Mouse (Mus musculus) stomach, embryonic 16.5 days (tissue): ENCODE measurements around the gene Gpr152. TPM values are rescaled to one million over a fixed set of nuclear protein-coding genes. Genes with fewer than 3 reads are reported as not detected.

ENCODE experiments used
- ATAC-seq: fragments of 200-750 bp; cut with Nextera tagmentation; 2 replicates; pipeline ENCODE4 v1.8.0; 2017; ENCODE audit warnings: moderate number of reproducible peaks, moderate TSS enrichment; ENCODE audit not compliant: insufficient read depth, low FRiP score
- H3K27ac ChIP-seq: fragments of 300-500 bp; sonication (generic); 2 replicates; pipeline ENCODE4 v1.5.1; 2014; ENCODE audit warnings: low read length
- H3K27me3 ChIP-seq: fragments of 300-500 bp; sonication (generic); 2 replicates; pipeline ENCODE4 v1.6.1; 2014; ENCODE audit warnings: low read length, control low read depth, mixed read lengths; ENCODE audit not compliant: control insufficient read depth, insufficient read depth
- H3K36me3 ChIP-seq: fragments of 300-500 bp; sonication (generic); 2 replicates; pipeline ENCODE4 v1.6.1; 2014; ENCODE audit warnings: low read length; ENCODE audit not compliant: control insufficient read depth, insufficient read depth
- H3K4me1 ChIP-seq: fragments of 300-500 bp; sonication (generic); 2 replicates; pipeline ENCODE4 v1.6.1; 2014; ENCODE audit warnings: low read length, control low read depth, mixed read lengths; ENCODE audit not compliant: control insufficient read depth, insufficient read depth
- H3K4me2 ChIP-seq: fragments of 300-500 bp; sonication (generic); 2 replicates; pipeline ENCODE4 v1.6.1; 2014; ENCODE audit warnings: low read depth, low read length, mixed read lengths
- H3K4me3 ChIP-seq: fragments of 300-500 bp; sonication (generic); replicated peaks from 2 replicates; pipeline ENCODE4 v1.5.1; 2014; ENCODE audit warnings: mild to moderate bottlenecking, low read length
- H3K9ac ChIP-seq: fragments of 300-500 bp; sonication (generic); 2 replicates; pipeline ENCODE4 v1.6.1; 2014; ENCODE audit warnings: low read length
- H3K9me3 ChIP-seq: fragments of 300-500 bp; sonication (generic); replicated peaks from 2 replicates; pipeline ENCODE4 v1.6.1; 2016; ENCODE audit warnings: low read length, control low read depth; ENCODE audit not compliant: control insufficient read depth
- WGBS: fragments of 180-500 bp; shearing (Covaris S2); extraction: QIAGEN DNeasy Blood & Tissue Kit; methylation state at CpG from one replicate; pipeline ENCODE4 v1.1.7; 2014; 5-methylcytosine and 5-hydroxymethylcytosine counted together
- polyA plus RNA-seq: library from polyadenylated mRNA; unstranded; fragments of >200 nt; fragmentation: Nextera tagmentation; extraction: Ambion mirVana; gene quantifications from 2 replicates; pipeline ENCODE4 v1.2.1, GENCODE M21; 2015

The Gpr152 gene
- polyA plus RNA-seq, 1 experiment from 2014 or later, result not detected

DNA sequence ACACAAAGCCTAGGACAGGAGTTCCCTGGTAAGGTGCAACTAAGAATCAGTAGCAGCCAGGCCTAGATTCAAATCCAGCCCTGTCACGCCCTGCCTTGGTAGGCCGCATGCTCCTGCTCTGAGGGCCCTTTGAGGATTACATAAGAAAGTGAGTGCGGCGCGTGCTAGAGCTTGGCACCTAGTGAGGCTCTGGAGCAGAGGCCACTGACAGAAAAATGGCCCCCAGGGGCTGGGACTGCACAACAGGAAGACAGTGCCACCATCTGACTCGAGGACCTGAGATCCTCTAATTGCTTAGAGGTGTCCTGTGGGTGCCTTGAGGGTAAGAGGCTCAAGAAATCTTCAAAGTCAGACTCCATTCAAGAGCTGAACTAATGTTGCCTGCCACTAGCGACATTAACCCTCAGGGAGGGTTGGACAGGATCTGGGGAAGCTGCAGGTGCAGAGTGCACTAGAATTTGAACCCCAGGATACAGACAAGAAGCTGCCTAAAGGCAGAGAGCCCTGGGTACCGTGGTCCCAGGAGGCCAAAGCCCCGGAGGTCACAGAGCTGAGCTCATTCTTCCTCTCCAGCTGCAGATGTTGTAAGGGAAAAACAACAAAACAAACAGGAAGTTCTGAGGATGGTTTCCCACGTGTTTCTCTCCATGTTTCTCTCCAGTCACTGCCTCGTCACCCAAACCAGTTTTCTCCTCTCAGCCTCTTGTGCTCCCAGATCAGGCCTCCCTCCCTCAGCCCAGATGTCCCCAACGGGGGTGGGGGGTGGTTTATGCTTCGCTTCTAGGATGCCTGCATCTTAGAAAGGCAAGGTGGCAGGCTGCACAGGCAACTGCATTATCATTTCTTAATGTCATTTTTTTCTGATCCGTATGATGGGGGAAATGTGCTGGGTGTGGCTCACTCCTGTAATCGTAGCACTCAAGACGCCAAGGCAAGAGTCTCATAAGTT is 5.2 kb downstream of the Gpr152 start:
- Histone ChIP-seq H3K4me2 (no peak overlapping the region), H3K4me3 (no peak overlapping the region), H3K36me3 (no peaks in the 10 kb centered on the region), H3K27ac (0 out of 2 replicates have a peak overlapping the region, but pooled peaks have one; percentile 12), H3K27me3 (no peaks in the 10 kb centered on the region), H3K4me1 (peaks cover 15% of the 10 kb centered on the region), H3K9me3 (no peaks in the 10 kb centered on the region), H3K9ac (no peak overlapping the region)
- WGBS, result 77% methylated on average over 16 of the region's 16 CpGs
- no peak for ATAC-seq

DNA sequence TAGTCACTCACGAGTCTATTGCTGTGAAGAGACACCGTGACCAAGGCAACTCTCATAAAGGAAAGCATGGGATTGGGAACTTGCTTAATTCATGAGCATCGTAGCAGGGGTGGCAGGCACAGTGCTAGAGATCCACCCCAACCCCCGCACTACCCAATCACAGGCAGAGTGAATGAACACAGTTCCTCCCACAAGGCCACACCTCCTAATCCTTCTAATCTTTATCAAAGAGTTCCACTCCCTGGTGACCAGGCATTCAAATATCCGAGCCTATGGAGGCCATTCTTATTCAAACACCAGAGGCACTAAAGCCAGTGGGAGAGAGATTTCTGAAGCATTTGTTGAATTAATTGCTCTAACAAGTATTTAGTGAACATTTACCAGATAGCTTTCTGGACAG is 6.3 kb downstream of the Gpr152 start:
- Histone ChIP-seq H3K4me1 (peaks cover 15% of the 10 kb centered on the region), H3K9ac (no peak overlapping the region), H3K27ac (no peak overlapping the region), H3K36me3 (peaks cover 4% of the 10 kb centered on the region; the same call in 1 of the 2 replicates), H3K4me3 (no peak overlapping the region), H3K27me3 (no peaks in the 10 kb centered on the region), H3K4me2 (no peak overlapping the region), H3K9me3 (no peaks in the 10 kb centered on the region)
- no peak for ATAC-seq
- 90% methylated on average over 5 of the region's 5 CpGs for WGBS

DNA sequence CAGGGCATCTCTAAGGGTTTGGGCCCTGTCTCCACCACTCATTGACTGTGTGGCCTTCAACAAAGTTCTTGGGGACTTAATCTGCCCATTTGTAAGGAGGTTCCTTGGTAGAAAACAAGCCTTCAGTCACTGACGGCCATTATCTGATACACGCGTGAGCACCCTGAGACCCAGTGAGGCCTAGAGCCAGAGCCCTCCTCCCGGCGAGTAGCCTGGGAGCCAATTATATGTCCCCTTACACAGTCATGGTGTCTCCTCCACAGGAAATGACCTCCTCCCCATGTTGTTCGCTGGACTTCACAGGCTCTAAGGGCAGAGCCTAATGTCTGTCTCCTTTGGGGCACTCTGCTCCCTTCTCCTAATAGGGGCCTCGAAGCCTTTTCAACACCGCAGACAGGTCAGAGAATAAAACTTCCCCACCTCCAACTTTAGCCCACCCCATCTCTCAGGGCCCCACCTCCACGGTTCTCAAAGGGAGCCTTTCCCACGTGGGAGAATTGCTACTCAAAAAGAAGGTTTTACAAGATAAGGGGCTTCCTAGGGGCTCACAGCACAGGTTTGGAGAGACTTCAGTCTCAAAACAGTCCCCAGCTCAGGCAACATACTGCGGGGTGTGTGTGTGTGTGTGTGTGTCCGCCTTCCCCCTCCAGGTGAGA is 6.9 kb downstream of the Gpr152 start:
- Histone ChIP-seq H3K4me3 (no peak overlapping the region), H3K4me1 (peaks cover 15% of the 10 kb centered on the region), H3K27ac (no peak overlapping the region), H3K9me3 (no peaks in the 10 kb centered on the region), H3K27me3 (no peaks in the 10 kb centered on the region), H3K4me2 (no peak overlapping the region), H3K9ac (no peak overlapping the region), H3K36me3 (peaks cover 9% of the 10 kb centered on the region)
- no peak for ATAC-seq
- 66% methylated on average over 12 of the region's 12 CpGs for WGBS

DNA sequence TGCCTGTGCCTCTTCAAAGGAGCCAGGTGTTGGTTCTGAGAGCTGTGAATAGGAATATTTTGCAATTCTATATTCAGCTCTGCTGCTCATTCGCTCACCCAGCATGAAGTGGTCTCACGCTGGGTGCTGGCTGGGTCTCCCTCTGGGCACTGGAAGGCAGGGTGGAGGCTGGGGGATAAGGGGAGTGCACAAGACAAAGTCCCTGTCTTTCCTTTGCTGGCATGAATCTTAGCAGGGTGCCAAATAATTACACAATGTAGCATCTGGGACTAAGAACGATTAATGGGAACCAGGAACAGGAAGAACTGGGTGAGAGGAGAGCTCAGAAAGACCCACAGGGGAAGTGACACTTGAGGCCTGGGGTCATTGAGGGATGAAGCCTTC is 7.4 kb downstream of the Gpr152 start:
- ATAC-seq, result no peak

DNA sequence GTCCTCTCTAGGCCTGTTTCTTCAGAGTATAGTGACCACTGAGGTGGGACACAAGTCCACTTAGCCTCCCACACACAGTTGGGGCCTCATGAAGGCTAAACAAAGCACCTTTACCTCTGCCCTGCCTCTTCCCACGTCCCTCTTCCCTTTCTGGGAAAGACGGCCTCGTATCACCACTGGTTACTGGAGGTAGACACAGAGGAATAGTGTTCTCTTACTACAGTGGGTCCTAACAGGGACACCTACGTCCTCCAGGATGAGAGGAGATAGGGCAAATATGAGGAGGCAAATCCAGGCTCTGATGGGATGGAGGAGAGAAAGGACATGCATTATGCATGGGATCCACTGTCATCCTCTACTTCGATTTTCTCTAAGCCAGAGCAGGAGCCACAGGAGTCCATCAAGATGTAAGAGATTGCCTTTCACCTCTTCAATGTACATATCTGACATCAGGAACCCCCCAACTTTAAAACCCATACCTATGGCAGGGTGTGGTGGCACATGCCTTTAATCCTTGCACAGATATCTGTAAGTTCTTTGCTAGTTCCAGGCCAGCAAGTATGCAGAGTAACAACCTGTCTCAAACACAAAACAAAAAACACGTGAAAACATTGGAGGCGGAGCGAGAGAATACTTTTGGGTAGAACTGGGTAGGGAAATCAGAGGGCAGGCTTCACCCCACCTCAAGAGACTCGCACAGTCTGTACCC is 8.3 kb downstream of the Gpr152 start:
- peak overlapping the region; percentile 61 for H3K9ac ChIP-seq
- H3K36me3 ChIP-seq, result peaks cover 9% of the 10 kb centered on the region
- peak overlapping the region; percentile 87 for H3K4me3 ChIP-seq
- ATAC-seq, result no peak; the same call in 1 of the 2 replicates
- H3K9me3 ChIP-seq, result no peaks in the 10 kb centered on the region
- H3K27me3 ChIP-seq, result no peaks in the 10 kb centered on the region
- H3K4me1 ChIP-seq, result peaks cover 15% of the 10 kb centered on the region
- 37% methylated on average over 9 of the region's 9 CpGs for WGBS
- 0 out of 2 replicates have a peak overlapping the region, but pooled peaks have one; percentile 36 for H3K27ac ChIP-seq
- peak overlapping the region; percentile 86 for H3K4me2 ChIP-seq

More for the DNA sequence above, 7.4 kb downstream of the Gpr152 start:
- Histone ChIP-seq H3K4me3 (no peak overlapping the region), H3K9ac (no peak overlapping the region), H3K4me1 (peaks cover 15% of the 10 kb centered on the region), H3K27ac (no peak overlapping the region), H3K4me2 (no peak overlapping the region), H3K9me3 (no peaks in the 10 kb centered on the region), H3K27me3 (no peaks in the 10 kb centered on the region), H3K36me3 (peaks cover 9% of the 10 kb centered on the region)
- 63% methylated on average over 3 of the region's 3 CpGs for WGBS

DNA sequence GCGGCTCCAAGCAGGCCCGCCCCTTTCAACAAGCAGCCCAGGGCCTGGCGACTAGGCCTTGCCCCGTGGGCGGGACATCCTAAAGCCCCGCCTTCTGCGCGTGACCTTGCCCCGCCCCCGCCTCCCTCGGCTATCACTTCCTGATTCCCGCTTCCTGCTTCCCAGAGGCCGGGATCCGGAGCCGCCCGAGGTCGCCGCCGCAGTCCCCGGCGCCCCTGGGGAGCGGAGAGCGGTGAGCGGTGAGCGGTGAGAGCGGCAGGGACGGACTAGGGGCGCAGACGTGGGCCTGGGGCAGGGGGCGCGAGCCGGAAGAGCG is 8.9 kb downstream of the Gpr152 start, which contains the start of gene Coro1b:
TSS of gene Coro1b (plus strand) at position 129 of the 316 bp plus-strand sequence.
- under 1% methylated on average over 33 of the region's 33 CpGs for WGBS
- peak within 1 kb of the TSS; percentile 86 for H3K4me2 ChIP-seq
- ATAC-seq, result peak; percentile 96
- peak within 1 kb of the TSS; percentile 96 for H3K9ac ChIP-seq
- H3K9me3 ChIP-seq, result no peaks in the 10 kb centered on the region
- no peaks in the 10 kb centered on the region for H3K27me3 ChIP-seq
- H3K4me3 ChIP-seq, result peak within 1 kb of the TSS; percentile 87
- peaks cover 15% of the 10 kb centered on the region for H3K4me1 ChIP-seq
- H3K27ac ChIP-seq, result peak within 1 kb of the TSS; percentile 76
- peaks cover 9% of the 10 kb centered on the region for H3K36me3 ChIP-seq

DNA sequence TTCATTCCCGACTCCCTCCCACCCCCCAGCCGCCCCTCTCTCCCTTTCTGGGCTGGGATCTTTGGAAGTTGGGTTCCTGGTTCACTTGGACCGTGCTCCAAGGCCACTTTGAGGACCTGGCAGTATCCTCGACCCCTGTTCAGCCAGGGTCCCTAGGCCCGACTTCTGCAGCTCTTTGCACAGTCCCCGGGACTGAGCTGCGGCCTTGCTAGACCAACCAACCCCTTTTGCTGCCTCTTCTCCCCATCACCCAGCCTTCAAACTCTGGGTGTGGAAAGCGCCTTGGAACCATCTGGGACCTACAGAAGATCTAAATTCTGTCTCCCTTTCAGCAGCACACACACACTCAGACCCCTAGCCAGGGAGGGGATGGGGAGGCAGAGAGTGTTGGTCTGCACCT is 9.2 kb downstream of the Gpr152 start:
- WGBS, result 2% methylated on average over 8 of the region's 8 CpGs
- ATAC-seq, result no peak; the same call in 1 of the 2 replicates
- H3K4me2 ChIP-seq, result peak overlapping the region; percentile 86

DNA sequence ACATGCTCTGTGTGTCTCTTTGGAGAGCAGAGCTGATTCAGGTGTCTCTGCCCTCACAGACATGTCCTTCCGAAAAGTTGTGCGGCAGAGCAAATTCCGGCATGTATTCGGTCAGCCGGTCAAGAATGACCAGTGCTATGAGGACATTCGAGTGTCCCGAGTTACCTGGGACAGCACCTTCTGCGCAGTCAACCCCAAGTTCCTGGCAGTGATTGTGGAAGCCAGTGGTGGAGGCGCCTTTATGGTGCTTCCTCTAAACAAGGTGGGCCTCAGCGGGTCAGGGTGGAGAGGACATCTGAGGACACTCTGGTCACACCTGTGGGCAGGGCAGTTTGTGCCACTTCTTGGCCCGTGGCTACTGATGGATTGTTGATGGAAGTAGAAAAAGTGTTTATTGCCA is 9.7 kb downstream of the Gpr152 start:
- H3K4me3 ChIP-seq, result peak overlapping the region; percentile 87
- peaks cover 15% of the 10 kb centered on the region for H3K4me1 ChIP-seq
- no peaks in the 10 kb centered on the region for H3K9me3 ChIP-seq
- peaks cover 9% of the 10 kb centered on the region for H3K36me3 ChIP-seq
- 82% methylated on average over 11 of the region's 11 CpGs for WGBS
- H3K27me3 ChIP-seq, result no peaks in the 10 kb centered on the region
- ATAC-seq, result no peak
- H3K27ac ChIP-seq, result peak overlapping the region; percentile 76
- H3K4me2 ChIP-seq, result peak overlapping the region; percentile 86
- peak overlapping the region; percentile 96 for H3K9ac ChIP-seq

More for the DNA sequence above, 9.2 kb downstream of the Gpr152 start:
- H3K27ac ChIP-seq, result peak overlapping the region; percentile 76
- H3K9me3 ChIP-seq, result no peaks in the 10 kb centered on the region
- peak overlapping the region; percentile 87 for H3K4me3 ChIP-seq
- peaks cover 15% of the 10 kb centered on the region for H3K4me1 ChIP-seq
- peak overlapping the region; percentile 96 for H3K9ac ChIP-seq
- H3K36me3 ChIP-seq, result peaks cover 9% of the 10 kb centered on the region
- no peaks in the 10 kb centered on the region for H3K27me3 ChIP-seq
